In genomic region chr4:45513791-45514293, GRCm38 (mm10) we compare ENCODE assay signal across 8 mouse cellular contexts. TPM values are rescaled to one million over a fixed set of nuclear protein-coding genes. Genes with fewer than 3 reads are reported as not detected.
DNase-seq lines count a peak whose midpoint lies in the region; ATAC-seq and TF ChIP-seq lines count a peak whose summit lies in the region.

No protein-coding gene starts in this region.

- peak overlapping the region; percentile 29; the same call in 1 of the 2 replicates for H3K9ac ChIP-seq in forebrain, embryonic 12.5 days
- peak overlapping the region; percentile 22; the same call in 1 of the 2 replicates for H3K9ac ChIP-seq in hindbrain, embryonic 14.5 days
- peak overlapping the region; percentile 48 for H3K9ac ChIP-seq in liver, adult 2 months (ENCODE audit: low read depth, low read length)
- H3K9ac ChIP-seq in midbrain, embryonic 16.5 days (ENCODE audit: low read depth, low read length), result 0 out of 2 replicates have a peak overlapping the region, but pooled peaks have one; percentile 0

- no peaks in the 10 kb centered on the region for H3K9me3 ChIP-seq in forebrain, embryonic 12.5 days
- no peaks in the 10 kb centered on the region for H3K9me3 ChIP-seq in hindbrain, embryonic 14.5 days (ENCODE audit: control insufficient read depth, low read length)
- H3K9me3 ChIP-seq in midbrain, embryonic 16.5 days (replicated peaks; ENCODE audit: control insufficient read depth, low read length, poor library complexity, severe bottlenecking), result no peaks in the 10 kb centered on the region

- no peaks in the 10 kb centered on the region for H3K27me3 ChIP-seq in Patski
- peaks cover 3% of the 10 kb centered on the region; the same call in 1 of the 2 replicates for H3K27me3 ChIP-seq in forebrain, embryonic 12.5 days
- H3K27me3 ChIP-seq in hindbrain, embryonic 14.5 days (ENCODE audit: control insufficient read depth, insufficient read depth, low read length), result no peaks in the 10 kb centered on the region
- no peaks in the 10 kb centered on the region for H3K27me3 ChIP-seq in liver, adult 2 months (ENCODE audit: control insufficient read depth, insufficient read depth, low read length)
- no peaks in the 10 kb centered on the region for H3K27me3 ChIP-seq in midbrain, embryonic 16.5 days (ENCODE audit: control insufficient read depth, insufficient read depth, low read depth, low read length)

- H3K27ac ChIP-seq in forebrain, embryonic 12.5 days, result peak overlapping the region; percentile 53
- H3K27ac ChIP-seq in hindbrain, embryonic 14.5 days, result peak overlapping the region; percentile 43; the same call in 1 of the 2 replicates
- peak overlapping the region; percentile 76 for H3K27ac ChIP-seq in liver, adult 2 months (replicated peaks; ENCODE audit: insufficient read depth, low read depth, low read length)
- no peak overlapping the region for H3K27ac ChIP-seq in midbrain, embryonic 16.5 days (ENCODE audit: low read length)

- peak; percentile 89 for ATAC-seq in Patski
- ATAC-seq in forebrain, embryonic 12.5 days (ENCODE audit: low FRiP score), result peak; percentile 56
- peak; percentile 47; the same call in 1 of the 2 replicates for ATAC-seq in hindbrain, embryonic 14.5 days (ENCODE audit: low FRiP score)
- 0 out of 2 replicates have a peak, but pooled peaks have one; percentile 20 for ATAC-seq in midbrain, embryonic 16.5 days

- no peak for TF ChIP-seq CTCF in Patski (IDR thresholded peaks at IDR 0.05)
- TF ChIP-seq CTCF in liver, adult 2 months (IDR thresholded peaks at IDR 0.05; ENCODE audit: low read depth, low read length), result no peak

- no peaks in the 10 kb centered on the region for H3K36me3 ChIP-seq in forebrain, embryonic 12.5 days (replicated peaks)
- H3K36me3 ChIP-seq in hindbrain, embryonic 14.5 days (replicated peaks; ENCODE audit: control insufficient read depth, insufficient read depth), result no peaks in the 10 kb centered on the region
- H3K36me3 ChIP-seq in liver, adult 2 months (ENCODE audit: control insufficient read depth, insufficient read depth, low read length), result no peaks in the 10 kb centered on the region
- H3K36me3 ChIP-seq in midbrain, embryonic 16.5 days (ENCODE audit: control insufficient read depth, insufficient read depth, low read length), result no peaks in the 10 kb centered on the region

- CTCF ChIA-PET in Patski (lab: Charles Lee), result no interaction called here

- 0 out of 2 replicates have a peak overlapping the region, but pooled peaks have one; percentile 8 for H3K4me3 ChIP-seq in forebrain, embryonic 12.5 days (replicated peaks)
- no peak overlapping the region for H3K4me3 ChIP-seq in hindbrain, embryonic 14.5 days (replicated peaks; ENCODE audit: low read length)
- no peak overlapping the region for H3K4me3 ChIP-seq in liver, adult 2 months (ENCODE audit: insufficient read depth, low read depth, low read length)
- H3K4me3 ChIP-seq in midbrain, embryonic 16.5 days (ENCODE audit: low read depth, low read length), result no peak overlapping the region

- no peak for TF ChIP-seq POLR2A in liver, adult 2 months (IDR thresholded peaks at IDR 0.05; ENCODE audit: extremely low read depth, insufficient read depth, low read length)

- peaks cover 74% of the 10 kb centered on the region for H3K4me1 ChIP-seq in forebrain, embryonic 12.5 days
- H3K4me1 ChIP-seq in hindbrain, embryonic 14.5 days (replicated peaks; ENCODE audit: control insufficient read depth, insufficient read depth, low read length), result peaks cover 22% of the 10 kb centered on the region
- H3K4me1 ChIP-seq in liver, adult 2 months (ENCODE audit: control insufficient read depth, insufficient read depth, low read length), result peaks cover 65% of the 10 kb centered on the region
- H3K4me1 ChIP-seq in midbrain, embryonic 16.5 days (ENCODE audit: control insufficient read depth, insufficient read depth, low read length), result peaks cover 17% of the 10 kb centered on the region

- 1% methylated on average over 10 of the region's 10 CpGs for WGBS in forebrain, embryonic 12.5 days
- WGBS in hindbrain, embryonic 14.5 days, result 0% methylated on average over 10 of the region's 10 CpGs
- 2% methylated on average over 10 of the region's 10 CpGs for WGBS in liver, adult 2 months
- WGBS in midbrain, embryonic 16.5 days, result 5% methylated on average over 10 of the region's 10 CpGs

- H3K79me2 ChIP-seq in liver, adult 2 months (ENCODE audit: control insufficient read depth, insufficient read depth, low read length), result peaks cover 76% of the 10 kb centered on the region

- peak; percentile 34 to 41 for DNase-seq in B cell, adult 2 months
- no peak for DNase-seq in Patski (ENCODE audit: low read depth, low spot score)
- no peak for DNase-seq in hindbrain, embryonic 14.5 days (ENCODE audit: low spot score)
- peak; percentile 70 for DNase-seq in liver, adult 2 months (ENCODE audit: extremely low read depth, low read depth, low spot score)
- DNase-seq in right cerebral cortex, adult 18-20 months, result no peak
- DNase-seq in layer of hippocampus, adult 9-10 months (ENCODE audit: low spot score), result no peak

- in situ Hi-C loops in Patski (cut with MboI; ENCODE audit: low pct_unique_long_range_greater_than_20kb), result no loop called here

- peak overlapping the region; percentile 40 for H3K4me2 ChIP-seq in forebrain, embryonic 12.5 days
- H3K4me2 ChIP-seq in hindbrain, embryonic 14.5 days (replicated peaks), result peak overlapping the region; percentile 24
- peak overlapping the region; percentile 3 for H3K4me2 ChIP-seq in midbrain, embryonic 16.5 days (ENCODE audit: low read length)

- POLR2A ChIA-PET in Patski (lab: Charles Lee), result interaction anchor here (0.9 kb wide), 1 partner anchor 25 kb away, joined by 3 read pairs; no protein-coding TSS in a partner anchor

RNA-seq across cellular contexts. Expression of gene Shb, which starts 18.4 kb away (rescaled TPM):
- polyA plus RNA-seq in Patski (2021), result 71.9 TPM
- polyA plus RNA-seq in forebrain, embryonic 12.5 days (2016; fragmentation: Nextera tagmentation; extraction: Ambion mirVana), result 10.4 and 13.6 TPM in 2 replicates
- 8.7 and 9.9 TPM in 2 replicates for polyA plus RNA-seq in hindbrain, embryonic 14.5 days (2014; fragmentation: Nextera tagmentation; extraction: Ambion mirVana)
- 16.1 and 17.1 TPM in 2 replicates for total RNA-seq in liver, adult 2 months (2014; rRNA removed)
- polyA plus RNA-seq in liver, adult 2 months (2012; rRNA removed), result 42.1 and 65.7 TPM in 2 replicates
- polyA plus RNA-seq in midbrain, embryonic 16.5 days (2015; fragmentation: Nextera tagmentation; extraction: Ambion mirVana), result 3.5 and 4.2 TPM in 2 replicates

Comparison
In these comparisons a context has a peak if more than half of its experiments do, and no peak if none do; other contexts are left out.
1. DNase-seq: peak in B cell, adult 2 months (2 of 2) and liver, adult 2 months (single experiment); none in Patski (single experiment), hindbrain, embryonic 14.5 days (single experiment), right cerebral cortex, adult 18-20 months (single experiment) and layer of hippocampus, adult 9-10 months (single experiment).
2. ATAC-seq: peak in every context shown above with its lines; median percentile 89 in Patski; 56 in forebrain, embryonic 12.5 days; 47 in hindbrain, embryonic 14.5 days; 20 in midbrain, embryonic 16.5 days.
3. Peak in every context shown above with its lines, with median percentiles within 50 percentile points of each other: H3K4me2 ChIP-seq and H3K9ac ChIP-seq.